9 mouse cellular contexts compared by ENCODE assay signal in the genomic region with DNA sequence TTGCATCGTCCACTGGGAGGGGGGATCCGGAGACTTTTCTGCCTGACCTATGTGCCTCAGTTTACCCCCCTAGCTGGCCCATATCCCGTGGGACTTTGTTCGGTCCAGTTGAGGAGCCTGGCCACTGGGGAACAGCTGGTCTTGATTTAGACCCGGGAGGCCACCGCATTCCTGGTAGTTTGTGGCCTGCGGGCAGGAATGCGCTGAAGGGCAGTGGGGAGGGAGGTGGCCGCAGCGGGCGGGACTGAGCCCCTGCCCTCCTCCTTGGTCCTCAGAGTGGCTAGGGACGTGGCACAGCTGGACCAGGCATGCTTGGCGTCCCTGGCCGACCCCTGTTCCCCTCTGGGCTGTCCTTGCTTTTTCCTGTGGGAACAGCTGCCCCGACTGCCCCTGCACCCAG. TPM values are rescaled to one million over a fixed set of nuclear protein-coding genes. Genes with fewer than 3 reads are reported as not detected.
DNase-seq lines count a peak whose midpoint lies in the region; ATAC-seq and TF ChIP-seq lines count a peak whose summit lies in the region.
"Had no signal": no experiment of that assay in that cellular context is flagged by ENCODE, and none has a peak within 500 bp of the region (broad histone marks: within the 10 kb centered on the region; RNA-seq: fewer than 3 reads in every experiment).

No protein-coding gene starts in this region.

- H3K9me3 ChIP-seq in forebrain, embryonic 12.5 days = peaks cover 3% of the 10 kb centered on the region; the same call in 1 of the 2 replicates
- H3K9me3 ChIP-seq in forebrain, embryonic 15.5 days = no peaks in the 10 kb centered on the region
- no peaks in the 10 kb centered on the region for H3K9me3 ChIP-seq in kidney, postnatal 0 days (replicated peaks; ENCODE audit: low read length)

- peak; percentile 54 for DNase-seq in kidney, postnatal 0 days (ENCODE audit: low spot score)
- DNase-seq in lung, postnatal 36 days = peak; percentile 77
- DNase-seq in ovary, postnatal 14 days (ENCODE audit: low spot score) = no peak
- no peak for DNase-seq in spleen, postnatal 36 days (ENCODE audit: low spot score in 2 of 2)
- no peak for DNase-seq in frontal cortex, postnatal 14 days (ENCODE audit: low spot score in 2 of 2)
- DNase-seq: cerebellum, postnatal 36 days had no signal

- TF ChIP-seq CTCF in kidney, postnatal 0 days (IDR thresholded peaks at IDR 0.05; ENCODE audit: low read depth) = no peak

- H3K4me2 ChIP-seq in forebrain, embryonic 12.5 days = peak overlapping the region; percentile 54
- H3K4me2 ChIP-seq in forebrain, embryonic 15.5 days (replicated peaks) = no peak overlapping the region
- H3K4me2 ChIP-seq in kidney, postnatal 0 days (ENCODE audit: low read length) = peak overlapping the region; percentile 87

- ATAC-seq in forebrain, embryonic 12.5 days (ENCODE audit: low FRiP score) = no peak
- ATAC-seq in forebrain, embryonic 15.5 days (replicated peaks) = no peak
- no peak for ATAC-seq in kidney, postnatal 0 days (replicated peaks; ENCODE audit: low FRiP score, low read depth)

- no peaks in the 10 kb centered on the region for H3K36me3 ChIP-seq in forebrain, embryonic 12.5 days (replicated peaks)
- no peaks in the 10 kb centered on the region for H3K36me3 ChIP-seq in forebrain, embryonic 15.5 days
- peaks cover 25% of the 10 kb centered on the region; the same call in 1 of the 2 replicates for H3K36me3 ChIP-seq in kidney, postnatal 0 days (ENCODE audit: insufficient read depth, low read length)

- peak overlapping the region; percentile 29; the same call in 1 of the 2 replicates for H3K9ac ChIP-seq in forebrain, embryonic 12.5 days
- no peak overlapping the region for H3K9ac ChIP-seq in forebrain, embryonic 15.5 days (replicated peaks)
- peak overlapping the region; percentile 66; the same call in 1 of the 2 replicates for H3K9ac ChIP-seq in kidney, postnatal 0 days (ENCODE audit: low read depth, low read length)

- H3K27me3 ChIP-seq in forebrain, embryonic 12.5 days = peaks cover 49% of the 10 kb centered on the region
- H3K27me3 ChIP-seq in forebrain, embryonic 15.5 days = peaks cover 44% of the 10 kb centered on the region
- H3K27me3 ChIP-seq in kidney, postnatal 0 days (ENCODE audit: insufficient read depth, low read length) = no peaks in the 10 kb centered on the region

- peak overlapping the region; percentile 41 for H3K4me3 ChIP-seq in forebrain, embryonic 12.5 days (replicated peaks)
- H3K4me3 ChIP-seq in forebrain, embryonic 15.5 days = no peak overlapping the region
- H3K4me3 ChIP-seq in brown adipose tissue, adult 24 weeks (ENCODE audit: insufficient read depth, low read depth, low read length) = peak overlapping the region; percentile 94; the same call in 1 of the 2 replicates
- H3K4me3 ChIP-seq in kidney, postnatal 0 days (replicated peaks; ENCODE audit: low read depth, low read length) = peak overlapping the region; percentile 66

- H3K27ac ChIP-seq in forebrain, embryonic 12.5 days = no peak overlapping the region
- no peak overlapping the region for H3K27ac ChIP-seq in forebrain, embryonic 15.5 days (replicated peaks)
- 0 out of 2 replicates have a peak overlapping the region, but pooled peaks have one; percentile 3 for H3K27ac ChIP-seq in brown adipose tissue, adult 24 weeks (replicated peaks; ENCODE audit: low read depth, low read length)
- peak overlapping the region; percentile 0; the same call in 1 of the 2 replicates for H3K27ac ChIP-seq in kidney, postnatal 0 days

- 21% methylated on average over 15 of the region's 15 CpGs for WGBS in forebrain, embryonic 12.5 days
- 21% methylated on average over 15 of the region's 15 CpGs for WGBS in forebrain, embryonic 15.5 days
- 14% methylated on average over 15 of the region's 15 CpGs for WGBS in kidney, postnatal 0 days

- H3K4me1 ChIP-seq in forebrain, embryonic 12.5 days = peaks cover 38% of the 10 kb centered on the region
- peaks cover 30% of the 10 kb centered on the region for H3K4me1 ChIP-seq in forebrain, embryonic 15.5 days
- H3K4me1 ChIP-seq in brown adipose tissue, adult 24 weeks (ENCODE audit: control insufficient read depth, insufficient read depth, insufficient read length, low read length) = peaks cover 11% of the 10 kb centered on the region
- peaks cover 29% of the 10 kb centered on the region for H3K4me1 ChIP-seq in kidney, postnatal 0 days (replicated peaks; ENCODE audit: insufficient read depth, low read length)

RNA-seq across cellular contexts. Expression of gene Cnn2, which starts 1.5 kb away (rescaled TPM):
- 85.5 and 115 TPM in 2 replicates for polyA plus RNA-seq in forebrain, embryonic 12.5 days (2016; fragmentation: Nextera tagmentation; extraction: Ambion mirVana)
- polyA plus RNA-seq in forebrain, embryonic 15.5 days (2015; fragmentation: Nextera tagmentation; extraction: Ambion mirVana) = 26.7 and 29.1 TPM in 2 replicates
- polyA plus RNA-seq in brown adipose tissue, adult 24 weeks (2012; ENCODE audit: insufficient read depth, insufficient read length, missing spikeins) = 6.4 and 10.3 TPM in 2 replicates
- 221 and 261 TPM in 2 replicates for polyA plus RNA-seq in kidney, postnatal 0 days (2015; fragmentation: Nextera tagmentation; extraction: Ambion mirVana)

RNA-seq across cellular contexts. Expression of gene Tmem259, which starts 5.7 kb away (rescaled TPM):
- 14.7 and 19.2 TPM in 2 replicates for polyA plus RNA-seq in forebrain, embryonic 12.5 days (2016; fragmentation: Nextera tagmentation; extraction: Ambion mirVana)
- 21.7 and 23.1 TPM in 2 replicates for polyA plus RNA-seq in forebrain, embryonic 15.5 days (2015; fragmentation: Nextera tagmentation; extraction: Ambion mirVana)
- 69.8 and 75.4 TPM in 2 replicates for polyA plus RNA-seq in brown adipose tissue, adult 24 weeks (2012; ENCODE audit: insufficient read depth, insufficient read length, missing spikeins)
- 23.7 and 26.6 TPM in 2 replicates for polyA plus RNA-seq in kidney, postnatal 0 days (2015; fragmentation: Nextera tagmentation; extraction: Ambion mirVana)

RNA-seq across cellular contexts. Expression of gene Abca7, which starts 6.4 kb away (rescaled TPM):
- polyA plus RNA-seq in forebrain, embryonic 12.5 days (2016; fragmentation: Nextera tagmentation; extraction: Ambion mirVana) = 5.8 and 5.9 TPM in 2 replicates
- polyA plus RNA-seq in forebrain, embryonic 15.5 days (2015; fragmentation: Nextera tagmentation; extraction: Ambion mirVana) = 3.7 and 4.1 TPM in 2 replicates
- polyA plus RNA-seq in brown adipose tissue, adult 24 weeks (2012; ENCODE audit: insufficient read depth, insufficient read length, missing spikeins) = 5.1 and 5.4 TPM in 2 replicates
- polyA plus RNA-seq in kidney, postnatal 0 days (2015; fragmentation: Nextera tagmentation; extraction: Ambion mirVana) = 2.4 and 2.6 TPM in 2 replicates

RNA-seq across cellular contexts. Expression of gene Grin3b, which starts 19.4 kb away (rescaled TPM):
- polyA plus RNA-seq in forebrain, embryonic 12.5 days (2016; fragmentation: Nextera tagmentation; extraction: Ambion mirVana) = 0.46 TPM in 2 replicates
- polyA plus RNA-seq in forebrain, embryonic 15.5 days (2015; fragmentation: Nextera tagmentation; extraction: Ambion mirVana) = 0.50 and 0.63 TPM in 2 replicates
- not detected in 2 replicates for polyA plus RNA-seq in brown adipose tissue, adult 24 weeks (2012; ENCODE audit: insufficient read depth, insufficient read length, missing spikeins)
- polyA plus RNA-seq in kidney, postnatal 0 days (2015; fragmentation: Nextera tagmentation; extraction: Ambion mirVana) = 0.17 and 0.20 TPM in 2 replicates

RNA-seq across cellular contexts. Expression of gene Arhgap45, which starts 26.6 kb away (rescaled TPM):
- polyA plus RNA-seq in forebrain, embryonic 12.5 days (2016; fragmentation: Nextera tagmentation; extraction: Ambion mirVana) = 3.4 and 3.6 TPM in 2 replicates
- polyA plus RNA-seq in forebrain, embryonic 15.5 days (2015; fragmentation: Nextera tagmentation; extraction: Ambion mirVana) = 1.3 TPM in 2 replicates
- 1.8 and 2.6 TPM in 2 replicates for polyA plus RNA-seq in brown adipose tissue, adult 24 weeks (2012; ENCODE audit: insufficient read depth, insufficient read length, missing spikeins)
- polyA plus RNA-seq in kidney, postnatal 0 days (2015; fragmentation: Nextera tagmentation; extraction: Ambion mirVana) = 4.0 and 4.6 TPM in 2 replicates

Comparison
In these comparisons a context has a peak if more than half of its experiments do, and no peak if none do; other contexts are left out.
1. H3K27ac ChIP-seq: peak in brown adipose tissue, adult 24 weeks (single experiment) and kidney, postnatal 0 days (single experiment); none in forebrain, embryonic 12.5 days (single experiment) and forebrain, embryonic 15.5 days (single experiment).
2. DNase-seq: peak in kidney, postnatal 0 days (single experiment) and lung, postnatal 36 days (single experiment); none in ovary, postnatal 14 days (single experiment), spleen, postnatal 36 days (0 of 2) and frontal cortex, postnatal 14 days (0 of 2).